Mouse (Mus musculus): ENCODE measurements at regions not wholly inside any gene's neighbourhood (a gene's known extent, or its start where the extent isn't known, plus 50 kb on each side); places are given as distances from the start of the nearest gene placed in this dataset.

DNA sequence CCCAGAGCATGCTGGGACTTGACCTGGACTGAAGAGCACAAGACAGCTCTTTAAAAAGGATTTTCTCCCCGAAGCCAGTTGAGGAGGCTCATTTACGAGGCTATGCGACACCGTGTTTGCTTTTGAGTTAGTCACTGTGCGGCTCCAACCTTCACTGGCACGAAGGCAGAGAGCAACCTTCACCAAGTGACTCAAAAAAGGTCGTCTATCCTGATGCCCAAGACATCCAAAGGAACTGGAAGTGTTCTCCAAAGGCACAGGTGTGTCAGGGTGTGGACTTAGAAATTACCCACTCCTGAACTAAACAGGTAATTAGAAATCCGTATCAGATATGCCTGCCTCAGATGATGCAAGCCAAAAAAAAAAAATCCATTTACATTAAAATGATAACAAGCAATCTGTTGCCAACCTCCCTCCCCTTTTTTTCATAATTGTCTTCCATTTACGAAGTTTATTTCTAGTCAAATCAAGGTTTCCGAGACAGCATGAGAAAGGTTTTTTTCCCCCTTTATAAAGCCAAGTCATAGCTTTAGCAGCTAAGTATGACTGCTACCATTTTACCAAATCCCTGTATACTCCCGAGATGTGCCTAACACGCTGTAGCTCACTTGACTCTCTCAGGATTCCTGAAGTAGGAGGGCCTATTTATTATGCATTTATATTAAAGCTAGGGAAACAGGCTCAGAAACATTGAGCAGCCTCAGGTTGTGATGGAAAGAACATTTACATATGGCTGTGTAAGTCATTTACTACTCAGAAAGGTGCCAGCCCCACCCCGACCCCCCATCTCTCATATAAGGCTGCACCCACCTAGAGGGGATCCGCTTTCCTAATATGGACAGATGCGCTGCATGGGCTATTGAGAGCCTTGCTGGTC lies 110.3 kb upstream of the Cpm start:
- Histone ChIP-seq H3K27ac (peak overlapping the region; percentile 61; the same call in 1 of the 2 replicates), H3K9ac (no peak overlapping the region), H3K4me3 (no peak overlapping the region), H3K27me3 (no peaks in the 10 kb centered on the region), H3K9me3 (no peaks in the 10 kb centered on the region), H3K36me3 (no peaks in the 10 kb centered on the region), H3K4me2 (no peak overlapping the region), H3K4me1 (peaks cover 24% of the 10 kb centered on the region)
- WGBS: 52% methylated on average over 15 of the region's 15 CpGs
- ATAC-seq (ENCODE audit: insufficient number of reproducible peaks, low FRiP score, low TSS enrichment, low read depth): no peak

GRCm38 (mm10) chr10:117517800-117518770 lies 111.2 kb upstream of the Cpm start:
- H3K27me3 ChIP-seq: no peaks in the 10 kb centered on the region
- no peak overlapping the region for H3K4me3 ChIP-seq
- no peak overlapping the region for H3K9ac ChIP-seq
- H3K36me3 ChIP-seq: no peaks in the 10 kb centered on the region
- peaks cover 24% of the 10 kb centered on the region for H3K4me1 ChIP-seq
- 47% methylated on average over 14 of the region's 14 CpGs for WGBS
- H3K27ac ChIP-seq: peak overlapping the region; percentile 38; the same call in 1 of the 2 replicates
- no peak for ATAC-seq (ENCODE audit: insufficient number of reproducible peaks, low FRiP score, low TSS enrichment, low read depth)
- no peaks in the 10 kb centered on the region for H3K9me3 ChIP-seq
- H3K4me2 ChIP-seq: no peak overlapping the region

- Histone ChIP-seq H3K27me3 (no peaks in the 10 kb centered on the region), H3K4me1 (peaks cover 24% of the 10 kb centered on the region), H3K4me2 (no peak overlapping the region), H3K27ac (no peak overlapping the region), H3K4me3 (no peak overlapping the region), H3K36me3 (no peaks in the 10 kb centered on the region), H3K9ac (no peak overlapping the region), H3K9me3 (no peaks in the 10 kb centered on the region)
- 50% methylated on average over 11 of the region's 11 CpGs for WGBS
- ATAC-seq (ENCODE audit: insufficient number of reproducible peaks, low FRiP score, low TSS enrichment, low read depth): no peak
These were observed 112.1 kb upstream of the Cpm start for GRCm38 (mm10) chr10:117517071-117517714.

DNA sequence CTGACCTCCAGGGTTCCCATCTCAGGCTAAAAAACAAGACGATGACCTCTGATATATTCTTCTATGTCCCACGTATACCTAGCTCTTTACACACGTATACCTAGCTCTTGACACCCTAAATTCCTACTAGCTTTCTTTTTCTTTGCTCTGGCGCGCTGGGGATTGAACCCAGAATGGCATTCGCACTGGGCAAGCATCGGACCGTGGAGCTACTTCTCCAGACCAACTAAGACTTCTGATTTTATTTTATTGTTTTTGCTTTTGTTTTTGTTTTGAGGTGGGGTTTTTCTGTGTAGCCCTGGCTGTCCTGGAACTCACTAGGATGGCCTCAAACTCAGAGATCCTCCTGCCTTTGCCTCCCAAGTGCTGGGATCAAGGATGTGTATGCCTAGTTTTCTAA lies 112.8 kb upstream of the Cpm start:
- H3K4me2 ChIP-seq: no peak overlapping the region
- no peak overlapping the region for H3K4me3 ChIP-seq
- H3K9ac ChIP-seq: no peak overlapping the region
- no peaks in the 10 kb centered on the region for H3K9me3 ChIP-seq
- ATAC-seq (ENCODE audit: insufficient number of reproducible peaks, low FRiP score, low TSS enrichment, low read depth): no peak
- no peak overlapping the region for H3K27ac ChIP-seq
- H3K36me3 ChIP-seq: no peaks in the 10 kb centered on the region
- H3K4me1 ChIP-seq: peaks cover 17% of the 10 kb centered on the region
- WGBS: 89% methylated on average over 8 of the region's 8 CpGs
- H3K27me3 ChIP-seq: no peaks in the 10 kb centered on the region

- Histone ChIP-seq H3K4me2 (no peak overlapping the region), H3K9me3 (no peaks in the 10 kb centered on the region), H3K9ac (no peak overlapping the region), H3K27me3 (no peaks in the 10 kb centered on the region), H3K4me3 (no peak overlapping the region), H3K27ac (no peak overlapping the region), H3K4me1 (peaks cover 15% of the 10 kb centered on the region; the same call in 1 of the 2 replicates), H3K36me3 (no peaks in the 10 kb centered on the region)
- no peak for ATAC-seq (ENCODE audit: insufficient number of reproducible peaks, low FRiP score, low TSS enrichment, low read depth)
- 54% methylated on average over 10 of the region's 10 CpGs for WGBS
These were observed 113.4 kb upstream of the Cpm start for GRCm38 (mm10) chr10:117515777-117516501.

DNA sequence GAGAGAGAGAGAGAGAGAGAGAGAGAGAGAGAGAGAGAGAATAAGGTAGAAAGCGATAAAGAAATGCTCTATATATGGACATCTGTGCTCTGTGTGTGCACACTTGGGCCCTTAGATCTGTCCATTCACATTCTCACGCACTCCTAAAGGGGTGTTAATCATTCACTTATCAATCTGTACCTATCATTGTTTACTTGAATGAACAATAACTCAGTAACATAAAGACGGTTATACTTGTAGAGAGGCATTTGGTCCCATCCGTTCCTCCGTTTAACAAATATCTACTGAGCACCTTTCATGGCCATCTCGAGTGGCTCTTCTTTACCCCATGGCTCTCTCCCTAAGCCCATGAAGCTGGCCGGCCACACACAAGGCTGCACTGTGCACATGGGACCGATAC lies 114.3 kb upstream of the Cpm start:
- Histone ChIP-seq H3K9me3 (no peaks in the 10 kb centered on the region), H3K36me3 (no peaks in the 10 kb centered on the region), H3K27ac (no peak overlapping the region), H3K27me3 (no peaks in the 10 kb centered on the region), H3K4me2 (no peak overlapping the region), H3K4me1 (peaks cover 15% of the 10 kb centered on the region; the same call in 1 of the 2 replicates), H3K4me3 (no peak overlapping the region), H3K9ac (no peak overlapping the region)
- WGBS: 85% methylated on average over 8 of the region's 8 CpGs
- no peak for ATAC-seq (ENCODE audit: insufficient number of reproducible peaks, low FRiP score, low TSS enrichment, low read depth)

DNA sequence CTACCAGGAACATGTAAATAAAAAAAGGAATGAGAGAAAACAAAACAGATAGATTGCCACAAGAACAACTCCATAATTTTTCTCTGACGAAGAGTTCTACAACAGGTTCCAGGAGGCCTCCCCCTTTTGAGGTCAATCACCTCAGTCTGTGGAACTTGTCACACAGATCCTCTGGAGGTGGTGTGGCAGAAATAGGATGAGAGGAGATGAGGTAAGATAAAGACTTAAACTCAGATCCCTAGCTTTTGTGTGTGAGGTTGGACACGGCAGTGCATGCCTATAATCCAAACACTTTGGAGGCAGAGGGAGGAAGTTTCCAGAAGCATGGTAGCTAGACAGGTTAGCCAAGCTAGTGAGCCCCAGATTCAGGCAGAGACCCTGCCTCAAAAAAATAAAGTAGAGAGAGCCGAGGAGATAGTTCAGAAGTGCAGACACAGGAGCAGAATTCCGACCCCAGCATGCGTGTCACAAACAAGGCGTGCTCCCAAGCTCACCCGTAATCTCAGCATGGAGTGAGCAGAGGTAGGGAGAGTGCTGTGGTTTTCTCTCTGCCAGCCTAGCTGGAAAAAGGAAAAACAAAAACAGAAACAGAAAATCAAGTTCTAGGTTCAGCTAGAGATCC lies 115.3 kb upstream of the Cpm start:
- no peak for ATAC-seq (ENCODE audit: insufficient number of reproducible peaks, low FRiP score, low TSS enrichment, low read depth)
- H3K9me3 ChIP-seq: no peaks in the 10 kb centered on the region
- 88% methylated on average over 7 of the region's 7 CpGs for WGBS
- H3K9ac ChIP-seq: no peak overlapping the region
- no peak overlapping the region for H3K4me2 ChIP-seq
- H3K4me1 ChIP-seq: peaks cover 5% of the 10 kb centered on the region; the same call in 1 of the 2 replicates
- no peak overlapping the region for H3K27ac ChIP-seq
- H3K27me3 ChIP-seq: no peaks in the 10 kb centered on the region
- no peaks in the 10 kb centered on the region for H3K36me3 ChIP-seq
- no peak overlapping the region for H3K4me3 ChIP-seq

GRCm38 (mm10) chr10:117512424-117513257 lies 116.7 kb upstream of the Cpm start:
- H3K27ac ChIP-seq: no peak overlapping the region
- no peaks in the 10 kb centered on the region for H3K36me3 ChIP-seq
- ATAC-seq (ENCODE audit: insufficient number of reproducible peaks, low FRiP score, low TSS enrichment, low read depth): no peak
- no peaks in the 10 kb centered on the region for H3K9me3 ChIP-seq
- H3K4me1 ChIP-seq: peaks cover 5% of the 10 kb centered on the region; the same call in 1 of the 2 replicates
- no peak overlapping the region for H3K9ac ChIP-seq
- H3K4me3 ChIP-seq: no peak overlapping the region
- H3K4me2 ChIP-seq: no peak overlapping the region
- no peaks in the 10 kb centered on the region for H3K27me3 ChIP-seq
- WGBS: 90% methylated on average over 9 of the region's 9 CpGs

DNA sequence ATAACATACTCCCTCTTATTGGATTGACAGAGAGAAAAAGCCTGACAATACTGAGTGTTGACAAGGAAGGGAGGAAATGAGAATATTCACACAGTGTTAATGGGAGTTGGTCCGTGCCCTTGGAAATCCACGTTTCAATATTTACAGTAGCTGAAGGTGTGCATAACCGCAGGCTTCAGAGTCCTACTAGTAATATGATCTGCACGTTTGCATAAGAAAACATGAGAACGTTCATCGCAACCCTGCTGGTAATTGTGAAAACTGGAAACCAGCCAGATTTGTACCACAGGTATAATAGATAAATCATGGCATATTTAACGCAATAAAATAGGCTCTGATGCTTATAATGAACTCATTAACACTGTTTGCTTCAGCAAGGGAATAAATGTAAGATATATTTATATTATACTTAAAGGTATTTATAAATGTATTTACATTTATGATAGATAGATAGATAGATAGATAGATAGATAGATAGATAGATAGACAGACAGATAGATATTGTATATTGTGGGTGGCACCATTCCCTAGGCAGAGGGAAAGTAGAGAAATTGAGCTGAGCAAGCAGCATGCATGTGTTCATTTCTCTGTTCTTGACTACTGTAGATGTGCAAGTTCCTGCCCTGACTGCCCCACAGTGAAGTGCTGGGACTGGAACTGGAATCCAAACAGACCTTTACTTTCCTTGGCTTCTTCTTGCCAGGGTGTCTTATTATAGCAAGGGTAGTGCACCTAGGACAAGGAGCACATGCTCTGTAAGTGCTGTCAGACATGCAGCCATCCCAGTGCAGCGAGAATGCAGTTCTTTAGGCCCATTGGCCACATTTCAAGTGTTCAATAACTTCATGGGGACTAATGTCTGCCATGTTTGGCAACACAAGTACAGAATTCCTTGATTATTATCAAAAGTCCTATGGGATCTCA lies 117.6 kb upstream of the Cpm start:
- ATAC-seq (ENCODE audit: insufficient number of reproducible peaks, low FRiP score, low TSS enrichment, low read depth): no peak
- Histone ChIP-seq H3K4me3 (no peak overlapping the region), H3K9me3 (no peaks in the 10 kb centered on the region), H3K4me1 (no peaks in the 10 kb centered on the region), H3K36me3 (no peaks in the 10 kb centered on the region), H3K27ac (no peak overlapping the region), H3K4me2 (no peak overlapping the region), H3K9ac (no peak overlapping the region), H3K27me3 (no peaks in the 10 kb centered on the region)
- WGBS: 62% methylated on average over 8 of the region's 8 CpGs
